In genomic region chr2:173413906-173414656, GRCm38 (mm10) we compare ENCODE assay signal across 8 mouse cellular contexts.
DNase-seq lines count a peak whose midpoint lies in the region; ATAC-seq lines count a peak whose summit lies in the region.

No protein-coding gene starts in this region.

- no peaks in the 10 kb centered on the region for H3K27me3 ChIP-seq in neural tube, embryonic 11.5 days (ENCODE audit: control insufficient read depth, insufficient read depth, low read length)
- H3K27me3 ChIP-seq in embryonic facial prominence, embryonic 12.5 days, result no peaks in the 10 kb centered on the region
- H3K27me3 ChIP-seq in heart, embryonic 13.5 days (replicated peaks), result peaks cover 17% of the 10 kb centered on the region
- no peaks in the 10 kb centered on the region for H3K27me3 ChIP-seq in midbrain, embryonic 13.5 days

- H3K4me3 ChIP-seq in neural tube, embryonic 11.5 days (ENCODE audit: low read depth, low read length), result no peak overlapping the region
- H3K4me3 ChIP-seq in embryonic facial prominence, embryonic 12.5 days, result no peak overlapping the region
- no peak overlapping the region for H3K4me3 ChIP-seq in heart, embryonic 13.5 days
- H3K4me3 ChIP-seq in midbrain, embryonic 13.5 days (replicated peaks), result no peak overlapping the region

- no peak overlapping the region for H3K9ac ChIP-seq in neural tube, embryonic 11.5 days (ENCODE audit: low read length)
- H3K9ac ChIP-seq in embryonic facial prominence, embryonic 12.5 days, result no peak overlapping the region
- no peak overlapping the region for H3K9ac ChIP-seq in heart, embryonic 13.5 days
- no peak overlapping the region for H3K9ac ChIP-seq in midbrain, embryonic 13.5 days (replicated peaks)

- DNase-seq in neural tube, embryonic 11.5 days (ENCODE audit: low spot score), result no peak
- no peak for DNase-seq in neural tube, embryonic 10.5 days (ENCODE audit: extremely low spot score, low spot score)
- peak; percentile 75 for DNase-seq in kidney, postnatal 10 days
- DNase-seq in spleen, postnatal 10 days (ENCODE audit: low spot score in 2 of 2), result no peak

- peaks cover 5% of the 10 kb centered on the region for H3K4me1 ChIP-seq in neural tube, embryonic 11.5 days (ENCODE audit: control insufficient read depth, insufficient read depth, low read length)
- H3K4me1 ChIP-seq in embryonic facial prominence, embryonic 12.5 days, result peaks cover 14% of the 10 kb centered on the region
- H3K4me1 ChIP-seq in heart, embryonic 13.5 days, result peaks cover 15% of the 10 kb centered on the region; the same call in 1 of the 2 replicates
- peaks cover 24% of the 10 kb centered on the region for H3K4me1 ChIP-seq in midbrain, embryonic 13.5 days (replicated peaks)

- ATAC-seq in neural tube, embryonic 11.5 days (ENCODE audit: insufficient read depth, low FRiP score, low TSS enrichment), result peak; percentile 43; the same call in 1 of the 2 replicates
- ATAC-seq in embryonic facial prominence, embryonic 12.5 days (ENCODE audit: insufficient number of reproducible peaks, insufficient read depth, low FRiP score, low TSS enrichment), result peak; percentile 44; the same call in 1 of the 2 replicates
- ATAC-seq in heart, embryonic 13.5 days (ENCODE audit: extremely low read depth, insufficient number of reproducible peaks, low FRiP score, low TSS enrichment), result no peak; the same call in 1 of the 2 replicates
- ATAC-seq in midbrain, embryonic 13.5 days, result peak; percentile 76
- ATAC-seq in granulocyte monocyte progenitor cell, adult 5-6 weeks (replicated peaks; ENCODE audit: poor library complexity, severe bottlenecking), result no peak

- no peak overlapping the region for H3K4me2 ChIP-seq in neural tube, embryonic 11.5 days (ENCODE audit: low read depth)
- no peak overlapping the region for H3K4me2 ChIP-seq in embryonic facial prominence, embryonic 12.5 days (replicated peaks)
- H3K4me2 ChIP-seq in heart, embryonic 13.5 days, result no peak overlapping the region
- H3K4me2 ChIP-seq in midbrain, embryonic 13.5 days (replicated peaks), result no peak overlapping the region

- H3K27ac ChIP-seq in neural tube, embryonic 11.5 days (ENCODE audit: low read depth, low read length), result no peak overlapping the region
- H3K27ac ChIP-seq in embryonic facial prominence, embryonic 12.5 days, result no peak overlapping the region
- peak overlapping the region; percentile 31 for H3K27ac ChIP-seq in heart, embryonic 13.5 days (replicated peaks)
- H3K27ac ChIP-seq in midbrain, embryonic 13.5 days, result peak overlapping the region; percentile 35

- H3K36me3 ChIP-seq in neural tube, embryonic 11.5 days (ENCODE audit: control insufficient read depth, insufficient read depth, low read length), result no peaks in the 10 kb centered on the region
- H3K36me3 ChIP-seq in embryonic facial prominence, embryonic 12.5 days, result no peaks in the 10 kb centered on the region
- H3K36me3 ChIP-seq in heart, embryonic 13.5 days, result no peaks in the 10 kb centered on the region
- H3K36me3 ChIP-seq in midbrain, embryonic 13.5 days, result no peaks in the 10 kb centered on the region

- 77% methylated on average over 18 of the region's 18 CpGs for WGBS in neural tube, embryonic 11.5 days
- 60% methylated on average over 18 of the region's 18 CpGs for WGBS in embryonic facial prominence, embryonic 12.5 days
- 76% methylated on average over 18 of the region's 18 CpGs for WGBS in heart, embryonic 13.5 days
- 66% methylated on average over 18 of the region's 18 CpGs for WGBS in midbrain, embryonic 13.5 days

- no peaks in the 10 kb centered on the region for H3K9me3 ChIP-seq in neural tube, embryonic 11.5 days (ENCODE audit: control insufficient read depth, low read length)
- H3K9me3 ChIP-seq in embryonic facial prominence, embryonic 12.5 days, result no peaks in the 10 kb centered on the region
- H3K9me3 ChIP-seq in heart, embryonic 13.5 days, result no peaks in the 10 kb centered on the region
- H3K9me3 ChIP-seq in midbrain, embryonic 13.5 days, result no peaks in the 10 kb centered on the region; the same call in 1 of the 2 replicates

Comparison
In these comparisons a context has a peak if more than half of its experiments do, and no peak if none do; other contexts are left out.
1. ATAC-seq: peak in neural tube, embryonic 11.5 days (single experiment), embryonic facial prominence, embryonic 12.5 days (single experiment) and midbrain, embryonic 13.5 days (single experiment); none in heart, embryonic 13.5 days (single experiment) and granulocyte monocyte progenitor cell, adult 5-6 weeks (single experiment).
2. H3K27ac ChIP-seq: peak in heart, embryonic 13.5 days (single experiment) and midbrain, embryonic 13.5 days (single experiment); none in neural tube, embryonic 11.5 days (single experiment) and embryonic facial prominence, embryonic 12.5 days (single experiment).